Mouse (Mus musculus): ENCODE results near the gene Tesc.

DNA sequence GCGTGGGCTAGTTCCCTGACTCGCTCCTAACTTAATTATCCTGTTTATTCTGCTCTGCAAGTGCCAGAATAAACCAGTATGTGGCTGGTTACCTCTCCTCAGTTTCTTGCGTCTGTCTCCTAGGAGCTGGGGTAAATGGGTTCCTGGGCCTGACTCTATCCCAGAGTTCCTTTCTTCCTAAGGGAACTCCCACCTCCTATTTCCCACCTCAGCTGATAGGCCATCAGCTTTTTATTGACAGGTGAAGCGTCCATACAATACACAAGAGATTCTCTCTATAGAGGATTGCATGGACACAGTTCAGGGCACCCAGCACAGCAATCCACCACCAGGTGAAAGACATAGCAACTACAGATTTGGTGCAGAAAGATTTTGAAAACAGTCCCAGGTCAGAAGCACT lies 16.2 kb downstream of the Tesc start:
- no peak for TF ChIP-seq POLR2A (IDR thresholded peaks at IDR 0.05; ENCODE audit: low read depth, low read length)
- no peak for TF ChIP-seq GABPA (IDR thresholded peaks at IDR 0.05; ENCODE audit: insufficient replicate concordance, low read depth, low read length)
- no peak for TF ChIP-seq MAZ (IDR thresholded peaks at IDR 0.05; ENCODE audit: low read depth, low read length)
- TF ChIP-seq RCOR1 (conservative IDR thresholded peaks at IDR 0.05; ENCODE audit: low read depth, low read length): no peak
- no peak for TF ChIP-seq EP300 (IDR thresholded peaks at IDR 0.05; ENCODE audit: low read length)

Measured in CH12.LX (cell line).